Mouse (Mus musculus) midbrain, embryonic 16.5 days (tissue): Measurements from ENCODE around the gene Cmtm8. TPM values are rescaled to one million over a fixed set of nuclear protein-coding genes. Genes with fewer than 3 reads are reported as not detected.

ENCODE experiments used
- ATAC-seq: fragments of 200-750 bp; cut with Nextera tagmentation; 2 replicates; pipeline ENCODE4 v1.8.0; 2017; ENCODE audit warnings: moderate TSS enrichment
- H3K27ac ChIP-seq: fragments of 300-500 bp; sonication (generic); 2 replicates; pipeline ENCODE4 v1.5.1; 2014; ENCODE audit warnings: mild to moderate bottlenecking, low read length, mixed read lengths
- H3K27me3 ChIP-seq: fragments of 300-500 bp; sonication (generic); 2 replicates; pipeline ENCODE4 v1.6.1; 2014; ENCODE audit warnings: low read depth, low read length, mixed read lengths; ENCODE audit not compliant: control insufficient read depth, insufficient read depth
- H3K36me3 ChIP-seq: fragments of 300-500 bp; sonication (generic); 2 replicates; pipeline ENCODE4 v1.6.1; 2014; ENCODE audit warnings: mild to moderate bottlenecking, low read length, moderate library complexity, mixed read lengths; ENCODE audit not compliant: control insufficient read depth, insufficient read depth
- H3K4me1 ChIP-seq: fragments of 300-500 bp; sonication (generic); 2 replicates; pipeline ENCODE4 v1.6.1; 2014; ENCODE audit warnings: mild to moderate bottlenecking, low read length, mixed read lengths; ENCODE audit not compliant: control insufficient read depth, insufficient read depth
- H3K4me2 ChIP-seq: fragments of 300-500 bp; sonication (generic); 2 replicates; pipeline ENCODE4 v1.6.1; 2014; ENCODE audit warnings: mild to moderate bottlenecking, low read length, mixed read lengths
- H3K4me3 ChIP-seq: fragments of 300-500 bp; sonication (generic); 2 replicates; pipeline ENCODE4 v1.5.1; 2014; ENCODE audit warnings: low read depth, mild to moderate bottlenecking, low read length, moderate library complexity, mixed read lengths
- H3K9ac ChIP-seq: fragments of 300-500 bp; sonication (generic); 2 replicates; pipeline ENCODE4 v1.6.1; 2014; ENCODE audit warnings: low read depth, low read length, mixed read lengths
- H3K9me3 ChIP-seq: fragments of 300-500 bp; sonication (generic); replicated peaks from 2 replicates; pipeline ENCODE4 v1.6.1; 2014; ENCODE audit warnings: mild to moderate bottlenecking, low read length, mixed read lengths; ENCODE audit not compliant: control insufficient read depth, poor library complexity, severe bottlenecking
- WGBS: fragments of 180-500 bp; shearing (Covaris S2); extraction: QIAGEN DNeasy Blood & Tissue Kit; methylation state at CpG from one replicate; pipeline ENCODE4 v1.1.7; 2014; 5-methylcytosine and 5-hydroxymethylcytosine counted together
- polyA plus RNA-seq: library from polyadenylated mRNA; unstranded; fragments of >200 nt; fragmentation: Nextera tagmentation; extraction: Ambion mirVana; gene quantifications from 2 replicates; pipeline ENCODE4 v1.2.1, GENCODE M21; 2015

Gene Cmtm8
- polyA plus RNA-seq, 1 experiment from 2014 or later: 8.3 TPM

- no peaks in the 10 kb centered on the region for H3K9me3 ChIP-seq
- H3K4me3 ChIP-seq: no peak overlapping the region
- no peaks in the 10 kb centered on the region for H3K27me3 ChIP-seq
- H3K4me1 ChIP-seq: no peaks in the 10 kb centered on the region
- no peak overlapping the region for H3K9ac ChIP-seq
- no peaks in the 10 kb centered on the region for H3K36me3 ChIP-seq
- H3K4me2 ChIP-seq: no peak overlapping the region
- H3K27ac ChIP-seq: no peak overlapping the region
- WGBS: 88% methylated on average over 4 of the region's 4 CpGs
- no peak for ATAC-seq
Observed at GRCm38 (mm10) chr9:114812001-114812400, 32.0 kb downstream of the Cmtm8 start.

- no peak for ATAC-seq
Observed at GRCm38 (mm10) chr9:114810837-114811236, 33.1 kb downstream of the Cmtm8 start.

GRCm38 (mm10) chr9:114808671-114809070, 35.3 kb downstream of the Cmtm8 start:
- Histone ChIP-seq H3K9ac (no peak overlapping the region), H3K4me3 (no peak overlapping the region), H3K27me3 (no peaks in the 10 kb centered on the region), H3K9me3 (no peaks in the 10 kb centered on the region), H3K36me3 (no peaks in the 10 kb centered on the region), H3K27ac (no peak overlapping the region), H3K4me1 (no peaks in the 10 kb centered on the region), H3K4me2 (no peak overlapping the region)
- 92% methylated on average over 5 of the region's 5 CpGs for WGBS
- ATAC-seq: no peak

More at GRCm38 (mm10) chr9:114810837-114811236, 33.1 kb downstream of the Cmtm8 start:
- no peak overlapping the region for H3K4me3 ChIP-seq
- 81% methylated on average over 11 of the region's 11 CpGs for WGBS
- no peaks in the 10 kb centered on the region for H3K36me3 ChIP-seq
- no peak overlapping the region for H3K27ac ChIP-seq
- H3K4me2 ChIP-seq: no peak overlapping the region
- H3K9ac ChIP-seq: no peak overlapping the region
- H3K4me1 ChIP-seq: no peaks in the 10 kb centered on the region
- no peaks in the 10 kb centered on the region for H3K9me3 ChIP-seq
- H3K27me3 ChIP-seq: no peaks in the 10 kb centered on the region

GRCm38 (mm10) chr9:114807261-114807660, 36.7 kb downstream of the Cmtm8 start:
- no peaks in the 10 kb centered on the region for H3K9me3 ChIP-seq
- no peak overlapping the region for H3K27ac ChIP-seq
- H3K27me3 ChIP-seq: no peaks in the 10 kb centered on the region
- no peak overlapping the region for H3K9ac ChIP-seq
- no peaks in the 10 kb centered on the region for H3K4me1 ChIP-seq
- ATAC-seq: no peak
- 65% methylated on average over 8 of the region's 8 CpGs for WGBS
- H3K4me2 ChIP-seq: no peak overlapping the region
- no peaks in the 10 kb centered on the region for H3K36me3 ChIP-seq
- H3K4me3 ChIP-seq: no peak overlapping the region

GRCm38 (mm10) chr9:114805151-114805671, 38.7 kb downstream of the Cmtm8 start:
- 0 out of 2 replicates have a peak, but pooled peaks cover 2% of the 10 kb centered on the region for H3K4me1 ChIP-seq
- no peaks in the 10 kb centered on the region for H3K27me3 ChIP-seq
- no peaks in the 10 kb centered on the region for H3K36me3 ChIP-seq
- no peaks in the 10 kb centered on the region for H3K9me3 ChIP-seq
- no peak overlapping the region for H3K9ac ChIP-seq
- no peak overlapping the region for H3K4me2 ChIP-seq
- no peak overlapping the region for H3K27ac ChIP-seq
- 65% methylated on average over 19 of the region's 19 CpGs for whole genome bisulfite sequencing
- H3K4me3 ChIP-seq: no peak overlapping the region
- ATAC-seq: no peak

GRCm38 (mm10) chr9:114802191-114802590, 41.8 kb downstream of the Cmtm8 start:
- Histone ChIP-seq H3K4me1 (0 out of 2 replicates have a peak, but pooled peaks cover 2% of the 10 kb centered on the region), H3K4me2 (no peak overlapping the region), H3K27me3 (no peaks in the 10 kb centered on the region), H3K36me3 (no peaks in the 10 kb centered on the region), H3K9me3 (no peaks in the 10 kb centered on the region), H3K4me3 (no peak overlapping the region), H3K27ac (no peak overlapping the region), H3K9ac (no peak overlapping the region)
- WGBS: 79% methylated on average over 1 of the region's 1 CpGs
- no peak for ATAC-seq

- H3K36me3 ChIP-seq: no peaks in the 10 kb centered on the region
- ATAC-seq: no peak
- no peaks in the 10 kb centered on the region for H3K27me3 ChIP-seq
- H3K27ac ChIP-seq: no peak overlapping the region
- no peak overlapping the region for H3K9ac ChIP-seq
- WGBS: 24% methylated on average over 15 of the region's 15 CpGs
- H3K4me2 ChIP-seq: no peak overlapping the region
- 0 out of 2 replicates have a peak, but pooled peaks cover 2% of the 10 kb centered on the region for H3K4me1 ChIP-seq
- no peak overlapping the region for H3K4me3 ChIP-seq
- H3K9me3 ChIP-seq: no peaks in the 10 kb centered on the region
Observed at GRCm38 (mm10) chr9:114801301-114801700, 42.7 kb downstream of the Cmtm8 start.

- Histone ChIP-seq H3K4me3 (no peak overlapping the region), H3K4me2 (no peak overlapping the region), H3K27me3 (no peaks in the 10 kb centered on the region), H3K27ac (no peak overlapping the region), H3K9me3 (no peaks in the 10 kb centered on the region), H3K36me3 (no peaks in the 10 kb centered on the region), H3K4me1 (0 out of 2 replicates have a peak, but pooled peaks cover 2% of the 10 kb centered on the region), H3K9ac (no peak overlapping the region)
- WGBS: 42% methylated on average over 10 of the region's 10 CpGs
- ATAC-seq: no peak
Observed at GRCm38 (mm10) chr9:114799498-114800107, 44.4 kb downstream of the Cmtm8 start.

GRCm38 (mm10) chr9:114798845-114799244, 45.1 kb downstream of the Cmtm8 start:
- 44% methylated on average over 6 of the region's 6 CpGs for WGBS
- Histone ChIP-seq H3K4me1 (0 out of 2 replicates have a peak, but pooled peaks cover 2% of the 10 kb centered on the region), H3K36me3 (no peaks in the 10 kb centered on the region), H3K9me3 (no peaks in the 10 kb centered on the region), H3K4me2 (no peak overlapping the region), H3K4me3 (no peak overlapping the region), H3K27me3 (no peaks in the 10 kb centered on the region), H3K27ac (no peak overlapping the region), H3K9ac (no peak overlapping the region)
- ATAC-seq: no peak
